Mouse (Mus musculus): Measurements from ENCODE around the gene Gm36245.
"Not testable (repeated sequence)": the region's sequence is repeated elsewhere in the genome, so short reads cannot be mapped to it uniquely, and the experiment has no call there.

Gm36245 gene

DNA sequence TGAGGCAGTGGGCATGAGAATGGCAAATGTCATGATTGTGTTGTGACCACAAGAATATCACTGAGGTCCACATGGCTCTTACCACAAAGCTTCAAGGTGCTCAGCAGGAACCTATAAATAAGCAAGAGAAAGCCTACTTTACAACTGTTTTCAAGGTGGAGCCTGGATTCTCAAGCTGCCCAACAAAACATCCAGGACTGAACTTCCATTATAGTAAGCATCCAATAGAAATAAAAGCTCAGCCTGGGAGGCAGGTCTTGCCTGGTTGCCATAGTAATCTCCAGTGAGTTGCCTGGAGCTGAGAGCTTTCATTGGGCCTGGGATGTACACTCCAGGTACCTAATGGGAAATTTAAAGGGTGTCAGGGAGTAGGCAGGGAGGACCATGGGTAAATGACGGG lies at the start of gene Gm36245:
TSS of gene Gm36245 (plus strand) at position 301 of the 400 bp plus-strand sequence.
- no peak for DNase-seq

DNA sequence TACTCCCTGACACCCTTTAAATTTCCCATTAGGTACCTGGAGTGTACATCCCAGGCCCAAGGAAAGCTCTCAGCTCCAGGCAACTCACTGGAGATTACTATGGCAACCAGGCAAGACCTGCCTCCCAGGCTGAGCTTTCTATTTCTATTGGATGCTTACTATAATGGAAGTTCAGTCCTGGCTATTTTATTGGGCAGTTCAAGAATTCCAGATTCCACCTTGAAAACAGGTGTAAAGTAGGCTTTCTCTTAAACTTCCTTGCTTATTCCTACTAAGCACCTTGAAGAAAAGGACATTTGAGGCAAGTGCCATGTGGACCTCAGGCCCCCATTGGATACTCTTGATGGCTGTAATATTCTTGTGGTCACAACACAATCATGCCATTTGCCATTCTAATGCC lies 37.3 kb upstream of the Gm36245 start, which contains the start of gene 1700025B11Rik:
TSS of gene 1700025B11Rik (minus strand) at position 101 of the 400 bp plus-strand sequence.
- no peak for DNase-seq

GRCm38 (mm10) chr15:77563219-77563618 lies 35.8 kb upstream of the Gm36245 start:
- no peak for DNase-seq

DNA sequence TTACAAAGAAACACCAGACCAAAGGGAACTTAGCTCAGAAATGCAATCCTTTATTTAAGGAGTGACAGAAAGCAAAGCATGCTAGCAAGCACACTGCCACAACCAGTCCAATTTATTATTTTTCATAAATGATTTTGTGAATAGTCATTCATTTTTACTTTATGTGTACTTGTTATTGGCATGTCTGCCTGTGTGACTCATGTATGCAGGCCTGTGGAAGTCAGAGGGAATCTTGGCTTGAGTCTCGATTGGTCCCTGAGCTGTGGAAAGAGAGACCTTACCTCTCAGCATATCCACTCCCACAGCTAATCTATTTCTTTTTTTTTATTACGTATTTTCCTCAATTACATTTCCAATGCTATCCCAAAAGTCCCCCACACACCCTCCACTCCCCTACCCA lies 20.3 kb upstream of the Gm36245 start:
- DNase-seq, result no peak

- no peak for DNase-seq
These were observed 19.7 kb upstream of the Gm36245 start for GRCm38 (mm10) chr15:77579311-77579710.

GRCm38 (mm10) chr15:77581681-77582080 lies 17.4 kb upstream of the Gm36245 start:
- no peak for DNase-seq

GRCm38 (mm10) chr15:77587026-77587425 lies 12.0 kb upstream of the Gm36245 start:
- DNase-seq, result peak; percentile 0

DNA sequence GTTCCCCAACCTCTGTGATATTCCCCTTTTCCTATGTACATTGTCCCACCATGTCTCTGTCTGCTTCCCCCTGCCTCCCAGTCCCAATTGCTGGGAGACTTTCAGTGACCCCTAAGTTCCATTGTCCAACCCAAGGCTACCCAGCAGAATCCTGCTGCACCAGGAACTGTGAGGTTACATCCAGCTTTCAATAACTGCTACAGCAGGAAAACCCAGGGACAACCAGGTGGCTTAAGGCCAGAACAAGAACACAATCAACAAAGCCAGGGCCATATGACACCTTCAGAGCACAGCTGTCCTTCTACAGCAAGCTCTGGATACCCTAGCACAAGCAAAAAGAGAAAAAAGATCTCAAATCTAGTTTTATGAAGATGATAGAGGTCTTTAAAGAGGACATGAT lies 10.1 kb upstream of the Gm36245 start:
- no peak for DNase-seq

- DNase-seq, result no peak
These were observed 8.2 kb upstream of the Gm36245 start for GRCm38 (mm10) chr15:77590881-77591280.

DNA sequence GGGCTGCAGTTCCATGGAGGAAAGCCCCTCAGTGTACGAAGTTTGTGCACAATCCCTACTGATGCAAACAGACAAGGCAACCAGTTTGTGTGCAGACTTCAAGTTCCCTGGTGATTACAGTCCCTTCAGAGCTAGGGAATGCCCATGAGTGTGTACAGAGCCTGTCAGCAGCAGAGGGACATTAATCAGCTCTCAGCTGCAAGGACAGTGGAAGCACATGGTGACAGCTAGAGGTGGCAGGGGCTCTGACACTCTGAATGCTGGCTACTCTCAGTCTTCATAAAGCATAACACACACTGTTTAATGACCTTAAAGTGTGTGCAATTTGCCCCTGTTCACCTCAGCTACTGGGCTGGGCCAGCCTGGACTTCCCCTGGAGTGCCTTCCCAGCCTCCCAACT lies 5.5 kb upstream of the Gm36245 start:
- DNase-seq, result no peak

GRCm38 (mm10) chr15:77595961-77596360 lies 3.1 kb upstream of the Gm36245 start, which contains the start of gene Apol10b:
Gene Apol10b, minus strand, starts transcription at chr15:77596125.
- DNase-seq, result no peak

DNA sequence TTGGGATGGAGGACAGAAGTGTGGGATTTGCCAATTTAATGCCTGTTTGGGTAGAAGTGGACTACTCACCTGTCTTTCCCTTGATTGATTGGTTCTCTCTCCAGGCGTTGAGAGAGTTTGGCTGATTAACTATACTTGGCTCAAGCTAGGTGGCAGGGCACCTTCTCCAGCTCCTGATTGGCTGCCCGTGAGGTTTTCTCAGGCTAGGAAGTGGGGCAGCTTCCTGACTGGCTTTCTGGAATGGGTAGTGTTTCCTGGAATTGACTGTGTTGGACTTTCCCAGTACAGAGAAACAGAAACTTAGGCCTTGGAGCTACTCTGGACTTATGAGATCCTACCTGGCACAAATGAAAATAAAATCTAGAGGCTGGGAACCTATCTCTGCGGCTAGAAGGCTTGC lies 629 bp upstream of the Gm36245 start:
- no peak for DNase-seq

DNA sequence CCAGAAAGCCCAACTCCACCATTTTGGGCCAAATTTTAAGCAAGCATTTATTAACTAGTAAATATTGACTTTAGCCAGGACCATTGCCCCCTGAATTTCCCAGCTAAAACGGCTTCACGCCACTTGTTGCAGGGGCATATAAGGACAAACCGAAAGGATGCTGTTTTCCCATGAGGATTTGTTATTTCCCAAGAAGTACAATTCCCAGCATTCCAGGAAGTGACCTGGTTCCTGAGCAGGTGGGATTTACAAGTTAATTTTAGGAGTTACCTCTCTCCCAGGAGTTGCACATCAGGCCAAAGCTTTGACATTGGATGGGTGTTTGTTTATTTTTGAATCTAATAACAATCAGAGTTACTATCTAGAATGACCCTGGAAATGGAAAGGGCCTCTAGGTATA lies 7.0 kb downstream of the Gm36245 start:
- DNase-seq, result no peak

DNA sequence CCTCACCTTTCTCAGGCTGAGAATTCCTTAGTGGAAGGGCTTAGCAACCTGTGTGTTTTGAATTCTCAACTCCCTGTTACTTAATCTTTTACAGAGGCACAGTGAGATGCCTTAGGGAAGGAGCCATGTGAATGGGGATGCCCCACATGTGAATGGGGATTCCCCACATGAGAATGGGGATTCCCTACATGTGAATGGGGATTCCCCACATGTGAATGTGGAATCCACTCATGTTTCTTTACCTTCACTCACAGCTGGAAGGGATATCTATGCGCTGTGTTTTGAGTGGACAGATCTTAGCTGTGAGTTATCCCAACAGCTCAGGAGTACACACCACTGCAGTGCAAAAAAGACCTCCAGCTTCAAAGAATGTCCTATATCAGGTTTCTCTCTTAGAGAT lies 25.7 kb downstream of the Gm36245 start:
- no peak for DNase-seq

DNA sequence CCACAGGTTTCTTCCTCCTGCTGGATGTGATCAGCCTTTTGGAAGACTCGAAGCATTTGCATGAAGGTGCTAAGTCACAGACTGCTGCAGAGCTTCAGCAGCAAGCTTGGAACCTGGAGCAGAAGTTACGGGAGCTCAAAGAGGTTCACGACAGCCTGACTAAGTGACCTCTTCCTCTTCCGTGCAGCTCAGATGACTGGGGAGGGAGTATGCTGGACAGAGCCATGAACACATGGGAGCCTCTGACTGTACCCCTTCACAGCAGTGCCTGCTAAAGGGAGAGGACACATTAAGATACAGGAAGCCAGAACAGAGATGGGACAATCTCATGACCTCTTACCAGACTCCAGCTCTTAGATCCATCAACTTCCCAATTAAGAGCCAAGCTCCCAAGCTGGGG lies 27.4 kb downstream of the Gm36245 start:
- not testable (repeated sequence) for DNase-seq

GRCm38 (mm10) chr15:77628647-77629046 lies 29.6 kb downstream of the Gm36245 start:
- DNase-seq, result not testable (repeated sequence)

DNA sequence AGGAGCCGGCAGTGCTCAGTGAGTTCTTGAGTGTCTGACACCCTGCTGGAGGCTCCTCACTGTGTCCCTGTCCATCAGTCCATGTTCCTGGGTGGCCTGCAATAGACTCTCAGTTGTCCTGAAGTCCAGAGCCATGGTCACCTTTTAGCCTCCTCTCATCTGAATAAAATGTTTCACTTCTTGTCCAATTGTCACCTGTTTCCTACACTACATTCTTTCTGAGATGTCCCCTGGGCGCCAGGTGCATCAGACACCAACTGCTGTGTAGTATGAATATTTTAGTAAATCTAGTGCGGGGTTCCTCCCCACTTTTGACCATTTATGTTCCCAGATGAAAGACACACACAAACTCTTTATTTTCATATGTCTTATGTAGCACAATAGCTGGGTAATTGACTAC lies 30.8 kb downstream of the Gm36245 start:
- not testable (repeated sequence) for DNase-seq

DNA sequence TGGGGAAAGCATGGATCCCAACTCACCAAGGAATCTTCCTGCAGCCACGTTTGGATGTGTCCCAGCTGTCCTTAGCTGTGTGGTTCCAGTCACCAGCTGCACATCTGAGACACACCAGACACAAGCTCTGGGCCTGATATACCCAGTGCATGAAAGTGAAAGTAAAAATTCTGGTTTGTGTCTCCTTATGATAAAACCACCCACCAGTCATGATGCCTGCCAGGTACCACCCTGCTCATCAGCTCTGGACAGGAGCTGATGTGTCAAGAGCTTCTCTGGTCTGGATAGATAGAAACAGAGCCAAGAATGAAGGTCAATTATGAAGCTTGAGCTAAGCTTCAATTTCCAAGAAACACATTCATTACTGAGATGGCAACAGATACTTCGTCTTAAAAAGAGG lies 44.1 kb downstream of the Gm36245 start, which contains the start of gene Apol11b:
TSS of gene Apol11b (minus strand) at position 111 of the 400 bp plus-strand sequence.
- DNase-seq, result not testable (repeated sequence)

DNA sequence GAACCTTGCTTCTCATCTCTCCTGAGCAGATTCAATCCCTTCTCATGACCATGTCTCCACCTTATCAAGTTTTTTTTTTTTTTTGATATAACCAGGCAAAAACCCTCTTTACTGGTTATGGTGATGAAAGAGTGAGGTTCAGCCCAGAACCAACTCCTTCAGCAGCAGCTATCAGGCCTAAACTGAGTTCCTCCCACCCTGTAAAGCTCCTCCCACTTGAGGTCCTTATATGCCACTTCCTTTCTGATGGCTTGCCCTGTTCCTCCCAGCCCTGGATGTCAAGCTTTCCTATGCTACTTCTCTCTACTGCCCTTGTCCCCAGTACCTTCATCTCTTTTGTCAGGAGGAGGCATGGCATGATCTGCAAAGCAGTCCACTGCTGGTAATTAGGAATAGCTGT lies 52.1 kb downstream of the Gm36245 start:
- DNase-seq, result not testable (repeated sequence)
